Mouse (Mus musculus): ENCODE measurements around the gene Mgea5. TPM values are rescaled to one million over a fixed set of nuclear protein-coding genes. Genes with fewer than 3 reads are reported as not detected.
A peak's percentile ranks its signal among the peaks of the same experiment; 100 is the strongest.

Gene Mgea5
- polyA plus RNA-seq, 1 experiment from 2014 or later: 10.8 TPM

DNA sequence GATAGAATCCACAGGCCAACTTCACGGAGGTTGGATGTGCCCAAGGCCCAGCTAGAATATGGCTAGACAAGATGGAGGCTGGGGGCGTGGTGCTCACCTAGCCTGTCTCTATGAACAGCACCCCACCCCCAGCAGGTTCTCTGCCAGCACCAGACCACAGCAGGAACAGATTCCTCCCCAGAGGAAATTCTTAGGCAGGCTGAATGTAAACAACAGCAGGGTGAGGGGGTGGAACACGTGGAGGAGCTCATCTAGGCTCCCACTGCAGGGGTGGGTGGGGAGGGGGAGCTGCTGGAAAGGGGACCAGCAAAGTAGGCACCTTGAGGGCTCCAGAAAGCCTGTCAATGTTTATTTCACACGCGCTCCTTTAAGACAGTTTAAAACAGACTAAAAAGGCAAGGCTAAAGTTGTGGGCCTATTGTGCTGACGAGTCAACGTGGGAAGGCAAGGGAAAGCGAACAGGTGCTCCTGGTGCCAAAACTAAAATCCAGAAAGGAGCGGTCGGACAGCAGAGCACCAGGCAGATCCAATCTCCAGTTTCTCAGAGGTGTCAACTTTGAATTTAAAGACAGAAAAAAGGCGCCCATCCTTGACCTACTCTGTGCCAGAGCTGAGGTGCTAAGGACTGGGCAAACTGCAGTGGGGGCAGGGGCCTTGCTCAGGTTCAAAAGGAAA is 34.3 kb upstream of the Mgea5 start:
- Histone ChIP-seq H3K4me2 (ENCODE audit: low read depth, low read length) (no peak overlapping the region), H3K9me3 (ENCODE audit: low read length) (no peaks in the 10 kb centered on the region), H3K4me1 (ENCODE audit: insufficient read depth) (peaks cover 13% of the 10 kb centered on the region), H3K27me3 (ENCODE audit: insufficient read depth, low read length) (peaks cover 30% of the 10 kb centered on the region), H3K27ac (ENCODE audit: low read depth) (no peak overlapping the region), H3K9ac (replicated peaks) (no peak overlapping the region), H3K36me3 (replicated peaks; ENCODE audit: insufficient read depth, low read length) (0 out of 2 replicates have a peak, but pooled peaks cover 2% of the 10 kb centered on the region), H3K4me3 (ENCODE audit: low read depth, low read length) (no peak overlapping the region)
- DNase-seq (no peak), ATAC-seq (no peak)
- TF ChIP-seq EP300 (IDR thresholded peaks at IDR 0.05; ENCODE audit: low read depth) (no peak), CTCF (IDR thresholded peaks at IDR 0.05; ENCODE audit: low read depth) (no peak)
- WGBS (ENCODE audit: insufficient replicate concordance): 74% methylated on average over 11 of the region's 11 CpGs

DNA sequence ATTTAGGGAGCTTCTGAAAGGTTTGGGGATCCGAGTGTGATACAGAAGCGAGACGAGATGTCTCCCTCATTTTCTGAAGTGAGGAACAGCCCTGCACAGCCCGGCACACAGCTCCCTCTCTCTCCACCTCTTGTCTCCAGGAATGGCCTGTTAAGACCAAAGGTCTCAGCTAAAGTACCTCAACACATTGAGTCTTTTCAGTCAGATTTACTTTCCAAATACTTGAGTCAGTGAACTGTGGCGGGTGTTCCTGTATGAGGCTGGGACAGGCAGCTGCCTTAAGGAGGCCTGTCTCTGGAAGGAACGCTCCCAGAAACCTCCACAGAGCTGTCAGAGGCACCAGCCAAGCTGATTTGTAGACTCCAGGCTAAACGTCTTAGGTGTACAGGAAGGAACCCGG is 33.1 kb upstream of the Mgea5 start:
- no peak overlapping the region for H3K4me3 ChIP-seq (ENCODE audit: low read depth, low read length)
- H3K4me1 ChIP-seq (ENCODE audit: insufficient read depth): peaks cover 18% of the 10 kb centered on the region
- H3K36me3 ChIP-seq (replicated peaks; ENCODE audit: insufficient read depth, low read length): 0 out of 2 replicates have a peak, but pooled peaks cover 2% of the 10 kb centered on the region
- no peak overlapping the region for H3K4me2 ChIP-seq (ENCODE audit: low read depth, low read length)
- WGBS (ENCODE audit: insufficient replicate concordance): 50% methylated on average over 8 of the region's 8 CpGs
- H3K9me3 ChIP-seq (ENCODE audit: low read length): no peaks in the 10 kb centered on the region
- H3K27me3 ChIP-seq (ENCODE audit: insufficient read depth, low read length): peaks cover 30% of the 10 kb centered on the region
- TF ChIP-seq EP300 (IDR thresholded peaks at IDR 0.05; ENCODE audit: low read depth) (no peak), CTCF (IDR thresholded peaks at IDR 0.05; ENCODE audit: low read depth) (no peak)
- H3K27ac ChIP-seq (ENCODE audit: low read depth): no peak overlapping the region
- DNase-seq: no peak
- no peak for ATAC-seq
- H3K9ac ChIP-seq (replicated peaks): no peak overlapping the region

DNA sequence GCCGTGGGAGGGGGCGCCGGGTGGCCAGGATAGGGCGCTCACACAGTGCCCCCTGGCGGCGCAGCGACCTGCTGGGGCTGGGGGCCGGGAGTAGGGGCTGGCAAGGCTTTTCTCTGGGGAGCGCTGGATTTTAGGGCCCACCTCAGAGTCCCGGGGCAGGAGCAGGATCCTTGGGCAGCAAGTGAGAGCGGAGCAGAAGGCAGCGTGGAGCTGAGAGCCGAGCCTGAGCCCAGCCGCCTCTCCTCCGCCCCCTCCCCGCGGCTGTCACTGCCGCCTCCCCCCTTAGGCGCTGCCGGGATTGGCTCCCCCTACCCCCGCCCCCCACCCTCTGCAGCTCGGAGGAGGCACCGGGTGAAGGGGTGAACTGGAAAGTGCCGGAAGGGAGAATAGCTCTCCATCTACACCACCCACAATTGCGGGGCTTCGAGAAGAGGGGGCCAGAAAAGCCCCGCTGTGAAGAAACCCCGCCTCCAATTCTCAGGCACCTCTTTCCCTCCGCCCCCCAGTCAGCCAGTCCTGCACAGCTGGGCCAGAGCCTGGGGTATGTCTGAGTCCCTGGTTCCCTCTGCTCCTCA is 32.3 kb upstream of the Mgea5 start, which contains the start of gene Kcnip2:
Gene Kcnip2 (minus strand): TSS at position 231 of the 575 bp plus-strand sequence.
- Histone ChIP-seq H3K4me2 (ENCODE audit: low read depth, low read length) (peak within 1 kb of the TSS; percentile 67), H3K27ac (ENCODE audit: low read depth) (no peak within 1 kb of the TSS), H3K9me3 (ENCODE audit: low read length) (no peaks in the 10 kb centered on the region), H3K9ac (replicated peaks) (peak within 1 kb of the TSS; percentile 46; the same call in 1 of the 2 replicates), H3K4me1 (ENCODE audit: insufficient read depth) (peaks cover 18% of the 10 kb centered on the region), H3K36me3 (replicated peaks; ENCODE audit: insufficient read depth, low read length) (0 out of 2 replicates have a peak, but pooled peaks cover 2% of the 10 kb centered on the region), H3K4me3 (ENCODE audit: low read depth, low read length) (peak within 1 kb of the TSS; percentile 29), H3K27me3 (ENCODE audit: insufficient read depth, low read length) (peaks cover 30% of the 10 kb centered on the region)
- DNase-seq (peak; percentile 59), ATAC-seq (peak; percentile 74)
- WGBS (ENCODE audit: insufficient replicate concordance): 2% methylated on average over 24 of the region's 29 CpGs
- TF ChIP-seq EP300 (IDR thresholded peaks at IDR 0.05; ENCODE audit: low read depth) (no peak), CTCF (IDR thresholded peaks at IDR 0.05; ENCODE audit: low read depth) (peak; percentile 40)

DNA sequence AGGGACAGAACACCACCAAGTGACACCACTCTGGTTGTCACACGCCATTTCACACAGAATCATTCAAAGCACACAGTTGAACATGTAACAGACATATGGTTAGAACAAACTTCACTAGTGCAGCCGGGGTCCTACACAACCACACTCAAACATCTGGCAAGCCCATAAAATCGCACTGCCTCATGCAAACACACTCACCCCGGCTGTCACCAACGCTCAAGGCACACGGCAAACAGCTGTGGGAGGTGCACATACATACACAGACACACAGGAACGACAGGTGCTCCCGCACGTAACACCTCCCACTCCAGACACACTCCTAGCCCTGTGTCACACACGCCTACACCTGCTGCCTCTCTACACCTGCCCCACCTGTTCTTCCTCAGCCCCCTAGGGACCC is 31.5 kb upstream of the Mgea5 start:
- TF ChIP-seq CTCF (IDR thresholded peaks at IDR 0.05; ENCODE audit: low read depth) (no peak), EP300 (IDR thresholded peaks at IDR 0.05; ENCODE audit: low read depth) (no peak)
- Histone ChIP-seq H3K4me1 (ENCODE audit: insufficient read depth) (peaks cover 18% of the 10 kb centered on the region), H3K27me3 (ENCODE audit: insufficient read depth, low read length) (peaks cover 30% of the 10 kb centered on the region), H3K9ac (replicated peaks) (no peak overlapping the region), H3K4me3 (ENCODE audit: low read depth, low read length) (no peak overlapping the region), H3K27ac (ENCODE audit: low read depth) (no peak overlapping the region), H3K4me2 (ENCODE audit: low read depth, low read length) (peak overlapping the region; percentile 67; the same call in 1 of the 2 replicates), H3K36me3 (replicated peaks; ENCODE audit: insufficient read depth, low read length) (0 out of 2 replicates have a peak, but pooled peaks cover 2% of the 10 kb centered on the region), H3K9me3 (ENCODE audit: low read length) (no peaks in the 10 kb centered on the region)
- DNase-seq: no peak
- 0 out of 2 replicates have a peak, but pooled peaks have one; percentile 3 for ATAC-seq
- 69% methylated on average over 10 of the region's 10 CpGs for WGBS (ENCODE audit: insufficient replicate concordance)

DNA sequence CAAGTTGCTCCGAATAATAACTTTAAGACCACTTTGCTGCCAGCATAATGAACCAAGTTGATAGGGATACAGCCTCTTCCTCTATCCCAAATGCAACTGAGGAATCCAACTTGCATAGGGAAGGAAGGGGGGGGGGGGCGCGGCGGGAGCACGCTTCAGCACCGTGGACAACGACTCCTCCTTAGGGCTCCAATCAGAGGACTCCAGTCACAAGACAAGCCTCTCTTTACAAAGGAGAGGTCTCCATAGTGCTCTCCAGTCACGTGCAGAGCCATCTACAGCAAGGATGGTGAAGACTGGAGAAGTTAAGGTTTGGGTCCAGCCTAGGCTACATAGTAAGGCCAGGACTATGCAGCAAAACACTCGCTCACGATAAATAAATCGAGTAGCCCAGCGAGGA is 30.2 kb upstream of the Mgea5 start:
- no peak overlapping the region for H3K4me3 ChIP-seq (ENCODE audit: low read depth, low read length)
- peaks cover 18% of the 10 kb centered on the region for H3K4me1 ChIP-seq (ENCODE audit: insufficient read depth)
- no peak overlapping the region for H3K27ac ChIP-seq (ENCODE audit: low read depth)
- no peak overlapping the region for H3K9ac ChIP-seq (replicated peaks)
- 18% methylated on average over 12 of the region's 12 CpGs for WGBS (ENCODE audit: insufficient replicate concordance)
- H3K36me3 ChIP-seq (replicated peaks; ENCODE audit: insufficient read depth, low read length): 0 out of 2 replicates have a peak, but pooled peaks cover 2% of the 10 kb centered on the region
- peak; percentile 20; the same call in 1 of the 2 replicates for ATAC-seq
- H3K4me2 ChIP-seq (ENCODE audit: low read depth, low read length): no peak overlapping the region
- TF ChIP-seq EP300 (IDR thresholded peaks at IDR 0.05; ENCODE audit: low read depth): no peak
- TF ChIP-seq CTCF (IDR thresholded peaks at IDR 0.05; ENCODE audit: low read depth): no peak
- no peaks in the 10 kb centered on the region for H3K9me3 ChIP-seq (ENCODE audit: low read length)
- peak; percentile 59 for DNase-seq
- H3K27me3 ChIP-seq (ENCODE audit: insufficient read depth, low read length): peaks cover 30% of the 10 kb centered on the region

DNA sequence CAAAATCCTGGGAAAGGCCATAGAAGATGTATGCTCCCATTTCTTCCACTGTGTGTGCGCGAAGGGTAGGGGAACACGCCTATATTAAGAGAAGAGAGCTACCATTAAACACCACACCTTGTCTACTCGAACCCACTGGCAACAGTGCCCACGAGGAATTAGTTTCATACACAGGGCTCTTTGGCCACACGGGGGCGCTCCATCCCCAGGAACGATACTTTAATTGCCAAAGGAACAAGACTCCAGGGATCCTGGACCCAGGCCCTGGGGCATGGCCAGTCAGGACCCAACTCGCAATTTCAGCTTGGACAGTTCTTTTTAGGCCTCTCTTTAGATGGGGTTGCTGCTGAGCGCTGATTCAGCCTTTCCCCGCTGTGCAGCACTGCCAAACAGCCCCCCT is 29.6 kb upstream of the Mgea5 start:
- peak; percentile 88 for DNase-seq
- H3K36me3 ChIP-seq (replicated peaks; ENCODE audit: insufficient read depth, low read length): no peaks in the 10 kb centered on the region
- H3K4me1 ChIP-seq (ENCODE audit: insufficient read depth): peaks cover 18% of the 10 kb centered on the region
- H3K4me2 ChIP-seq (ENCODE audit: low read depth, low read length): no peak overlapping the region
- 6% methylated on average over 11 of the region's 11 CpGs for WGBS (ENCODE audit: insufficient replicate concordance)
- no peak overlapping the region for H3K27ac ChIP-seq (ENCODE audit: low read depth)
- H3K9me3 ChIP-seq (ENCODE audit: low read length): no peaks in the 10 kb centered on the region
- H3K9ac ChIP-seq (replicated peaks): no peak overlapping the region
- no peak overlapping the region for H3K4me3 ChIP-seq (ENCODE audit: low read depth, low read length)
- no peak for ATAC-seq
- peak; percentile 90 for TF ChIP-seq CTCF (IDR thresholded peaks at IDR 0.05; ENCODE audit: low read depth)
- no peak for TF ChIP-seq EP300 (IDR thresholded peaks at IDR 0.05; ENCODE audit: low read depth)
- H3K27me3 ChIP-seq (ENCODE audit: insufficient read depth, low read length): peaks cover 30% of the 10 kb centered on the region
